Mouse (Mus musculus) hindlimb bud, embryonic 11.5 days (tissue): Measurements from ENCODE around the gene Zfp248.

Source experiments
- DNase-seq: peaks from one replicate; pipeline ENCODE4 v3.0.0-alpha.2; 2012; ENCODE audit warnings: low read depth, low spot score; ENCODE audit errors: extremely low spot score

Gene Zfp248

DNA sequence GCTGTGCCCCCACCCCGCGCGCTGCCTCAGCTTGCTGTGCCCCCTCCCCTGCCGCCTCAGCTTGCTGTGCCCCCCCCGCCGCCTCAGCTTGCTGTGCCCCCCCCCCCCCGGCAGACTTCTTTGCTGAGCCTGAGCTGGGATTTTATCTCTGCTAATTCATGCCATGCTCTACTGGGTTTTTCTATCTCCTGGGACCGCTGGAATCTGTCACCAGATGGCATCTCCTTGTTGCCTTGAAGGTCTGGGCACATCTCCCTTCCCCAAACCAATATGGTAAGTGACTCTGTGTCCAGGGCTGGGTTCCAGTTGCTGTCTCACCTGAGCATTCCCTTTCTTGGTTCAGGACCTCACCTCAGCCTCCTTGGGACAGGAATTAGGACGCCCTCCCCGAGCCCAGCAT, 77.7 kb downstream of the Zfp248 start:
- no peak for DNase-seq
